Mouse (Mus musculus) megakaryocyte-erythroid progenitor cell, adult 5-6 weeks (primary cell): ENCODE data around the gene Naaladl2. TPM values are rescaled to one million over a fixed set of nuclear protein-coding genes. Genes with fewer than 3 reads are reported as not detected.

Source experiments
- ATAC-seq: replicated peaks from 2 replicates; pipeline ENCODE4 v1.8.0; 2016; ENCODE audit warnings: mild to moderate bottlenecking, inconsistent platforms; ENCODE audit not compliant: severe bottlenecking, poor library complexity, low FRiP score, low TSS enrichment
- total RNA-seq, 2 experiments: library from RNA; stranded (forward) in 1 of 2; stranded (reverse) in 1 of 2; fragments of 200-1000, 215-1000 nt in 1 of 2; fragments of >200 nt in 1 of 2; fragmentation: Nextera tagmentation in 1 of 2; gene quantifications; 2 replicates each; pipeline ENCODE4 v1.2.3; 2014 to 2017

Gene Naaladl2
- total RNA-seq, 2 experiments from 2014 or later: not detected

DNA sequence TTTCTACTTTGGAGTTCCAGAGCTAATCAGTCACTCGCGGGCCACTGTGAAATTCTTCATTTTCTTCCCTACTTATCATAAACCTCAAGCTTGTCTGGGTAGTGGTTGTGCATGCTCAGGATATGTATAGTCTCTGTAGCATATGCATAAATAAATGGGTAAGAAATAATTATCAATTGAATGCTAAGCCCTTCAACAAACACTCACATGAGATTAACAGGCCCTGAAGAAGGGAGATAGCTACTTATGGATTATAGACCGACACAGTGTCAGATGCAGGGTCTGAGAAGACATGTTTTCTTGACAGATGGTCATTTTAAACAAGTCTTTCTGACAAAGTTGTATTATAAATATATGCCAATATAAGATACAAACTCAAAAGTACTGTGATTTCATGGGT is 152.0 kb downstream of the Naaladl2 start:
- ATAC-seq: no peak

DNA sequence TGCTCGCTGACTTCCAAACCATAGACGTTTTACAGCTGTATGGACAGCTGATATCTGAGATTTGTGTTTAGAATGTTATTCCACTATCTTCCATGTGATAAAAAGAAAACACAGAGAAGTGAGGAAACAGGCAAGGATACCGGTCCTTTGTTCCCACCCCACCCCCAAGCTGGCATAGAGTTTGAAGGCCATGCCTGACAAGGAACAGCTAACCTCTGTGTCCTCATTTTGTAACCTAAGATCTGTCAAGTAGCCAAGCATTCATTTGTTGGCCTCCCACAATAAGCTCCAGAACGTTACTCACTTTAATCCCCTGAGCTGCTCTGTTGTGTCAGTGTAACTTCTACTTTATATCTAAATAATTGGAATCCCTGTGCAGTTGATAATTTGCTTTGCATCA is 161.9 kb downstream of the Naaladl2 start:
- ATAC-seq: no peak

DNA sequence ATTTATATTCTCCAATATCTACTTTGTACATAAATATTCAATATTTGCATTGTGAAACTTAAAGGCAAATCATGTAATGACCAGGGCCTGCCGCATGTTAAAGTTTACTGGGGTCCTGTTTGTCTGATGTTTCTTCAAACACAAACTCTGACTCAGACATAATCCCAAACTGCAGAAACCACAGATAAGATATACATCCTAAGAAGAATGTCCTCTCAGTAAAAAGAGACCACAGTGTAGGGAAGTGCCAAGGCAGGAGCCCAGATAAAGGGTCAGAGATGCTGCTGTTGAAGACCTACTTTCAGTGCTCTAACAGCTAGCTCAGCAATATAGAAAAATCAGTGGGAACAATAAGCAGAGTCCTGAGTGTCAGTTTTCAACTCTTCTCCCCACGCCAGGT is 201.9 kb downstream of the Naaladl2 start:
- no peak for ATAC-seq

DNA sequence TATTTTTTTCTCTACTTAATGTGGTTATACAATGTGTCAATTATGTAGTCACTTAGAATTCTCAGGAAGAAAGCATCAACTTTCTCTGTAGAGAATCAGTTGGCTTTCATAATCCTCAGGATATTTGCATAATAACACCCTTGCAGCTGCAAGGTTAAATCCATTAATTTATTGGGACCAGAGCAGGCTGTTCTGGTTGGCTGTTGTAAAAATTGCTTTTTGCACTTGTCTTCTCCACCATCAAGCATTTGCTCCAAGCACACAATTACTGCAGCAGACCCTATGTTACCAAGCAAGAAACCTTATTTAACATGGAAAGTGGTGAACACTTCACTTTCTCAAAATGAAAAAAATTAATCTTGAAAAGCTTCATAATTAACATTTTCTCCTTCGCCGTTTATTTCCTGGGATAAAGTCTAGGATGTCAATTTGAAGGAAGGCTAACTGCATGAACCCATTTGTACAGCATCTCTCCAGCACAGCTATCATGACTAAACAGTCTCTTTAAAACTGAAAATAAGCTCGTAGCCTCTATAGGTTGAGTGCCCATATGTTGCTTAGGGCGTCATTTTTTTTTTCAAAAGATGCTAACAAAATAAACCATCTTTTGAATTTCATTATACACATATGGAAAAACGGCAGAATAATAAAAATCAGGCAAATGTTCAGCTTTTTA is 205.4 kb downstream of the Naaladl2 start:
- no peak for ATAC-seq

DNA sequence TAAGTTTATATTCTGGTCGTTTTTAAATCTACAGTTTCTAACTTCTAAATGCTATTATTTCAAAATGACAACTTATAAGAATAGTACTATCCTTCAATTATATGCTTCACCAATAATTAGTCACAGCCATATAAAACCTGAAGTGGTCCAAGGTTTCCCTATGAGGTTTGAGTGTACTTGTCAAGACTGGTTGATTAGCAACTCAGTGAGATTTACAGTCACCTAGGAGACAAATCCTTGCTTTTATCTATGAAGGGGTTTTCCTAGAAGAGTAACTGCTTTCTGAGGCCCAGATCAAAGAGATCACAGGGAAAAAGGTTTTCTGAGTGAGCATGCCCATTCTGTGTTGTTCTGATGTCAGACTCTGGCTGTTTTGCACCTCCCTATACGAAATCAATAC is 222.2 kb downstream of the Naaladl2 start:
- no peak for ATAC-seq

DNA sequence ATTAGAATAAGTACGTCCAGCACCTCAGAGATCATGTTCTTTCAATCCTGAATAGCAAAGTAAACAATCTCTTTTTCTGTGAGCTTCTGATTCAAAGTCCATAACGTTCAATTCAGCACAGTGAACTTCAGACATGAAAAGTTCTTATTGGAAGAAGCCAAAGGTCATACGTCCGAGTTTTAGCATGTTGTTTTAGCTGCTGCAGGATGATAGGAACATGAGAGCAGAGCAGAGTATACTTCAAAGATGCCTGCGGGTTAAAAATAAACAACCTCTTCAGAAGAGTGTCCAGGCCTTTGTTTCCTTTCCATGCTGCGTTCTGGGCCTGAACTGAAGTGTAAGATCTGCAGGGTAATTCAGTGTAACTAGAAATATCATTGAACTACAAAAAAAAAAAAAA is 222.7 kb downstream of the Naaladl2 start:
- ATAC-seq: no peak

DNA sequence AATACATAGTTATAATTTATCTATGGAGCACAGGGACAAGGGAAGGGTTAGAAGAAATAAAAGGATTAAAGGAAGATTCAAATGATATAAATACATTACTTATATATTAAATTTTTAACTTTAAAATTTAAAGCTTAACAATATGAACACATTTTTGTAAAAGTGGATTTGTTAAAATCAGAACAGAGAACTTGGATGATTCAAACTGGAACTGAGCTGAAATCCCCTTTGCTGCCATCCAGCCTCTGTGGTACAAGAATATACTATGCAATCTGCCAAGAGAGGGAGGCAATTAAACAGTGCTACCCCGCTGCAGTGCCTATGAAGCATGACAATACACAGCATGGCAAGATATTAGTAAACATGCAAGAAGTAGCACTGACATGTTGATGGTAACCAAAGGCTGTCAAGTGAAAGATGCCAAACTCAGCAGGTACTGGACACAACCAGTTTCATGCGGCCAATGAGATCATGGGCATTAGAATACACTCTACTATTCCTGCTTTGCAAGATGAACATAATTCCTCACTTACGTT is 238.6 kb downstream of the Naaladl2 start:
- no peak for ATAC-seq

DNA sequence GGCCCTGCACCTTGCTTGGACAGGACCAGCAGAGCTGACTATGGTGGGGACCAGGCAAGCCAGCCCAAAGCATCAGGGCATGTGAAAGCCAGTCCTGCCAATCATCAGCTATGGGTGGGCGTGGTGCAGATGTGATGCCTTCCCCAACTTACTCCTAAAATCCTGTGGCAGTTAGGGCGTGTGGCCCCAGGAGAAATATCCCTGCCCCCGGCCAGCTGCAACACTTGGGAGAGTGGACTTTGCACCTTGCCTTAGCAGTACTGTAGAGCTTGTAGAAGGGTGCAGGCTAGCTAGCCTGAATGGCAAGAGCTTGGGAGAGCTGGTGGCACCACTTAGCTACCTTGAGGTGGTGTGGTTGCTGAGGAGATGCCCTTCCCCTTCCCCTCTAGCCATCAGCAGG is 255.3 kb downstream of the Naaladl2 start:
- ATAC-seq: no peak

DNA sequence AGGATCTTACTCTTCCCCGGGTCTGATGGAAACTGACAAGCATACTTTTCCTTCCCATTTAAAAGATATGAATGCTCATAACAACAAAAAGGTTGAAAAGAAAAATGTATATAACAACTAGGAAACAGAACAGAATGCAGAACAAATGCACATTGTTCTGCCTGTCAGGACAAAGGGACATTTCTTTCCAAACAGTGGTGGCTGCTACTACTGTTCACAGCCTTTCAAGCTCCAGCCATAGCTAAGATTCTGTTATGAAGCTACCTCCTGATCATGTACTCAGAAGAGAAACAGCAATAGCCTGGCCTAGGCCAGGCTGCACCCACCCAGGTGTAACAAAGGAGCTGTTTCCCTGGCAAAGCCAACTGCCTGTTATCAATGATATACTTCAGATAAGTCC is 271.8 kb downstream of the Naaladl2 start:
- no peak for ATAC-seq

DNA sequence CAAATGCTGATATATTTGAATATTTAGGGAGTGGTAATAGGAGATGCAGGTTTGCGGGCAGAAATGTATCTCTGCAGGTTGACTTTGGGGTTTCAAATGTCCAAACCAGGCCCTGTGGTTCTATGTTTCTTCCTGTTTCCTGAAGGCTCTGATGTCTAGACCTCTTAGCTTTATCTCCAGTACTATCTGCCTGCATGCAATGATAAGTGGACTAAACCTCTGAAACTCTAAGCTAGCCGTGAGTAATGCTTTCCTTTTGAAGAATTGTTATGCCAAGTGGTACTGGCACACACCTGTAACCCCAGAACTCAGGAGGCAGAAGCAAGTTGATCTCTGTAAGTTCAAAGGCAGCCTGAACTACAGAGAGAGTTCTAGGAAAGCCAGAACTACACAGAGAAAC is 291.1 kb downstream of the Naaladl2 start:
- ATAC-seq: no peak

DNA sequence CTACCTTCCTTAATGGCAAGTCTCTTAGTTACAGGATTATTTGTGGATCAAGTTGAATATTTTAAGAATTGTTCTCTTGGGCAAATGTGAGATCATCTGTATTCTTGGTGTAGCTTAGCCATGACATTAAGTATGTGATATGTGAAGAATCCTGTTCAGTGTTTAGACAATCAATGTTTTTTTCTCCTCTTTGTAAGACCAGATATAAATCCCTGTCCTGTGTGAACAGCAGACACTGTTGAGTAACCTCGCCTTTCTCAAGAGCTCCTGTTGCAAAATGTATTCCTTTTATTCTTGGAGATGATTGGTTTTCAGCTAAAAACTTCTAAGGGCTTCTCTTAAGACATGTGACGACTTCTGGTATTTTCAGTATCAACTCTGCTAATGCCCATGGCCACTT is 347.3 kb downstream of the Naaladl2 start:
- no peak for ATAC-seq

DNA sequence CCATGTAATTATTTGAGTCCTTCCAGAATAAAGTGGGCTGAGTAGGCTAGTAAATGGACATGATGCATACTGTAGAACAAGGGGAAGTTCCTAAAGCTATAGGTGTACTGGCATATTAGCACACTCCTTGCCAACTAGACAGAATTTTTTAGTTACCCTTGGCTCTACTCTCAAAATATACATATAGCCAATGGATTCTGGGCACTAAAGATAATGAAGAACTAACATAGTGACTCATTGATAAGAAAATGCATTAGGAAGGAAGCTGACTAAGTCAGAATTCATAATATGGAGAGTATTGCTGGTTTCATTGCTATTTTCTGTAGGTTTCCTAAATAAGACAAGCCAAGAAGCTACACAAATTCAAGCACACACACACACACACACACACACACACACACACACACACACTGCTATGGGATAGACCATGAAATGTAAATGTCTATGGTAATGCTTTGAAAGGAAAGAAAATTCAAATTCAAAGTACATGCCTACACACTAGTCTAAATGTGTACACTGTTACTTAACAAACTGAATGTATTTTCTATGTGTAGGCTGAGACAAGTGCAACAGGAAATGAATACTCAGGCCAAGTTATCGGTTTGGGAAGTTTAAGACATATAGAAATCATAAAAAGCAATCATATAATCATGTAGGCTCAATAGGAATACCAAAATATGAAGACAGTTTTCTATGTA is 356.5 kb downstream of the Naaladl2 start:
- no peak for ATAC-seq

DNA sequence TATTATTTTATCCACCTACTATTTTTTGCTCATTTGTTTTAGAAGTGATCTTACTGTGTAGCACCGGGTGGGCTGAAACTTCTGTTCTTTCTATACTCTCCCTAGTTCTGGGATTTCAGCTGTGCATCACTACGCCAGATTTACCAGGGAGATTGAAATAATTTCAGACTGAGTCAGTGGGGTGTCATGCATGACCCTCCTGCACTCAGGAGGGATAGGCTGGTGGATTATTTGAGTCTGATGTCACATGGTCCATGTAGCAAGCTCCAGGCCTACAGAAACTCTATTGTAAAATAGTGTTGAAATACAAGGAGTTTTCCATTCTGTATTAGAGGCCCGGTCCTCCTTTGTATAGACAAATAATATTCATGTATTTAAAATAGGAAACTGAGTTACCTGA is 360.0 kb downstream of the Naaladl2 start:
- no peak for ATAC-seq

DNA sequence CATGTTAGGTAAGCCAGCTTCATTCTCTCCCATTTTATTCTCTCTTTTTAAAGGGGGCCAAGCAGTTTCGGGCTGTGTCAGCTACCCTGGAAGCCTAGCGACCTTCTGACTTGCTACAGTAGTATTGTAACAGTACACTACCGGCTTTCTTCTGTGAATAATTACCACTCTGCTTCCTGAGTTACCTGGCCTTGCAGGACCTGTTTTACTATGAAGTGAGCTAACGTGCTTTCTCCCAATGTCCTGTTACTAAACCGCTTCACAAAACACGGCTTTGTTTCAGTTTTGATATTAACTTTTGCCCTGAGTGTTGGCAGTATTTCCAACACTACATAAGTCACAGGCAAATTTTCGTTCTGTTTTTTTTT is 360.6 kb downstream of the Naaladl2 start:
- no peak for ATAC-seq

DNA sequence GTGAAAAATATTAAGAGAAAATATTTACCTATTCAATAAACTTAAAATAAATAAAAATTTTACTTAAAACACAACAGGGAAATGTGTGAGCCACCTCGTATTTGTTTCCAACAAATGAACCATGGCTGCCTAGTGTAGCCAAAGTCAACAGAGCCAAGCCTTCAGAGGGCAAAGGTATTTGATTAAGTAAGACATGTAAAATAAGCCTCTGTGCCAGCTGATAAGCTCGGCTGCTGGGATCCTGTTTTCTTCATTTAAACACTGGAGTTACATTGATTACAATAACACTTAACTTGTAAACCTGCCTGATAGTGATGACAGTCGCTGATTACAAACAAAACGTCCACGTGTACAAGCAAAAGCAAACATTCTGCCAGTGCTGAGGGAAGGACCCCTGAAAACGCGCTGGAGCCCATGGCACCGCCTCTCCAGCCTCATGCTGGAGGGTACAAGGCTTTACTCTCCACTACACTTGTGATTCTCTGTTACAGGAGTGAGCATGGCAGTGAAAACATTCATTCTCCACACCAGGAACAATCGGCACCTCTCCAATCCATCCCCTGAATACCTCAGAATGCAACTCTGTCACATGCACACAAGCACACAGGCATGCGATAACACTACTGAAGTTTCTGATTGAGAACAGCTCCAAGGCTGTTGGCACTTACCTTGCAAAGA is 361.1 kb downstream of the Naaladl2 start:
- ATAC-seq: no peak

DNA sequence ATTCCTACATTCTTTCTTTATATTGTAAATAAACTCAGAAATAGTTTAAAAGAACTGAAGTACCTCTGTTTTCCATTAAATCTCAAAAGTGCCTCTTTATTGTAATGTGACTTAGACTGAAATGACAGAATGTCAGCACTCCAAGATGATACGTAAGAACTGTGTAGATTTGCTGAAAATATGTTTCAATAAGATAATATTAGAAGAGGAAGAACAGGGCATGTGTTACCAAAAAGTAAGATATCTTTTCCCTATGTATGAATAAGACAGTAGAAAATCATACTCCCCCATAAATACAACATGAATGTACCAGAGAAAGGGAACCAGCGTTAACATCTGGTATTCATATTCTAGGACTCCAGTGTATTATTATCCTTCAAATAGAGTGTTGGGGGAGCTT is 362.4 kb downstream of the Naaladl2 start:
- ATAC-seq: no peak

DNA sequence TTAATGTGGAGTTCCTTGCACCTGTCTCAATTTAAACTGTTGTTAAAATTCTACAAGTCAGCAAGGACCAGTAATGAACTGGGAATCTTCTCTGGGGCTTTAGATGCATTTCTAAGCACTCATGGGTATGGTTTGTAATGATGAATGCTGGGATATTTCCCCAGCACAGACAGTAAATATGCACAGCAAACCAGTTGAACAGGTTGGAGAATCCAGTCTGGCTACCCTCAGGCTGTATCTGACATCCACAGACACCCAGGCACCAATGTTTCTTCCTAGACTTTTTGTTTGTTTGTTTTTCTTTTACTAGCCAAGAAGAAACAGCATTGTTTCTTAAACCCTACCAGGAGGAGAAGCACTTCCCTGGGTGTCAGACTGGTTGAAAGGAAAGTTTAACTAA is 365.6 kb downstream of the Naaladl2 start:
- no peak for ATAC-seq

DNA sequence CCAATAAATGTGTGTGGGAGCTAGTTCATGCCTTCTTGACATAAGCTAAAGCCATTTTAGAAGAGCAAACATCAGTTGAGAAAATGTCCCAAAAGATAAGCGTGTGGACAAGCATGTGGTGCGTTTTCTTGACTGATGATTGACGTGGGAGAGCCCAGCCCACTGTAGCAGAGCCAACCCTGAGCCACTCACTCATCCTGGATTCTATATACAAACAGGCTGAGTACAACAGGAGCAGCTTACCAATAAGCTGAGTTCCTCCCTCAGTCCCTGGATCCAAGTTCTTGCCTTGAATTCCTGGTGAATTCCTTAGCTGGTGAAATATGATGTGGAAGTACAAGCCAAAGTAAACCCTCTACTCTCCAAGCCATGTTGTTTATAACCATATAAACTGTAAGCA is 395.0 kb downstream of the Naaladl2 start:
- no peak for ATAC-seq

DNA sequence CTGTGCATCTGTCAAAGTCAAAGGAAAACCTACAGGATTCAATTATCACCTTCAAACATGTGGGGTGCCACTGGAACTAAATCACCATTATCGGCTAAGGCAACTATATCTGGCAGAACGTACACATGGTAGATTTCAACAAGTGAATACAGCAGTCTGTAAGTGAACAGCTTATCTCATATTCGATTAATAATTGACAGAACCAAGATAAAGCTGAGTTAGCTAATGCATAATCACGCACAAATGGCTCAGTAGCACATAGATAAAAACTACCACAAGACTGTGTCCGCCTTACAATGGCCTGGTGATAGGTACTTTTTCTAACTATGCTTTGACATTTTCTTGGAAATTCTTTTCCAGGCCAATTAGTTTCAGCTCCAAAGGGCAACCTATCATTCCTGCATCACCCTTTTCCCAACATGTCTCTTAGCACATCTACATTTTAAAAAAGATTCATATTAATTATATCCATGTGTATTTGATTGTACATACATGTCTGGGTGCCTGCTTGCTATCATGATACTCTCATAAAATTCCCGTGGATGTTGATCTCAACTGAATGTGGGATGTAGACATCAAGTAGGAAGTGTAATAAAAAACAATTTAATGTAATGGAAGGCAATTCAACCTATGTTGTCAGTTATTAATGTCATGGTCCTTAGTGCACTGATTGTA is 396.7 kb downstream of the Naaladl2 start:
- no peak for ATAC-seq

DNA sequence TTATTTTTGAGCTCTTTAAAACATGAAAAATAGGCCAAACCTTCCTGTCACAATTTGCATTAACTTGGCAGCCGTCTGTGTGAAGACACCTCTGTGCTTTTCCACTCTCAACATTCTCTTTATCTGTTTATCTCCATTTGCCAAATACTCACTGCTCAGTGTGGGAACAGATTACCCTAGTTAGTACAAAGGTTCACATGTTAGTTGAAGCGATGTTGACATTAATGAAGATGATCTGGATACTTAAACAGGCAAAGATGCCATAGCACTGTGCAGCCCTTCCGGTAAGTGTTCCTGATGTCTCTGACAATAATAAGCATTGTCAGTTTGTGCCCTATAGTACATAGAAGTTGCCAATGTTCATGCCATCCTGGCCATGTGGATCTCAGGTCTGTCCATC is 400.1 kb downstream of the Naaladl2 start:
- no peak for ATAC-seq
